Mouse (Mus musculus) thymus, adult 2 months (tissue): ENCODE data around the gene Ighmbp2. TPM values are rescaled to one million over a fixed set of nuclear protein-coding genes. Genes with fewer than 3 reads are reported as not detected.
A peak's percentile ranks its signal among the peaks of the same experiment; 100 is the strongest.

Experiments
- DNase-seq: peaks from one replicate; pipeline ENCODE4 v3.0.0; 2021
- H3K27ac ChIP-seq: fragments of 200-500 bp; 2 replicates; pipeline ENCODE4 v1.5.1; 2012; ENCODE audit warnings: low read length, control low read depth; ENCODE audit not compliant: control insufficient read depth, insufficient read depth
- H3K27me3 ChIP-seq: fragments of 200-500 bp; 2 replicates; pipeline ENCODE4 v1.6.1; 2012; ENCODE audit warnings: mild to moderate bottlenecking, low read length, moderate library complexity, mixed read lengths; ENCODE audit not compliant: control insufficient read depth, insufficient read depth
- H3K36me3 ChIP-seq: fragments of 200-500 bp; 2 replicates; pipeline ENCODE4 v1.6.1; 2012; ENCODE audit warnings: mild to moderate bottlenecking, low read length, moderate library complexity; ENCODE audit not compliant: control insufficient read depth, insufficient read depth
- H3K4me1 ChIP-seq: fragments of 200-500 bp; replicated peaks from 2 replicates; pipeline ENCODE4 v1.6.1; 2012; ENCODE audit warnings: low read length; ENCODE audit not compliant: control insufficient read depth, insufficient read depth
- H3K4me3 ChIP-seq: fragments of 200-500 bp; 2 replicates; pipeline ENCODE4 v1.5.1; 2012; ENCODE audit warnings: mild to moderate bottlenecking, low read length, control low read depth, moderate library complexity; ENCODE audit not compliant: control insufficient read depth, insufficient read depth
- CTCF ChIP-seq: fragments of 200-500 bp; IDR thresholded peaks from 2 replicates; pipeline ENCODE4 v1.5.1; 2012; ENCODE audit warnings: mild to moderate bottlenecking, control low read depth, low read length, moderate library complexity, borderline replicate concordance; ENCODE audit not compliant: control insufficient read depth, poor library complexity, insufficient read depth; ENCODE audit errors: extremely low read depth
- POLR2A ChIP-seq: fragments of 200-500 bp; IDR thresholded peaks from 2 replicates; pipeline ENCODE4 v1.6.1; 2012; ENCODE audit warnings: mild to moderate bottlenecking, low read length, control low read depth, moderate library complexity; ENCODE audit not compliant: control insufficient read depth, poor library complexity, insufficient read depth; ENCODE audit errors: extremely low read depth
- WGBS: fragments of 180-500 bp; shearing (Covaris S2); methylation state at CpG from one replicate; pipeline ENCODE4 v1.1.7; 2018; 5-methylcytosine and 5-hydroxymethylcytosine counted together
- polyA plus RNA-seq: library from polyadenylated mRNA; depleted of rRNA; stranded (reverse); fragments of >200 nt; gene quantifications from 2 replicates; pipeline ENCODE4 v1.2.3, GENCODE M21; 2012; rRNA removed

Gene Ighmbp2
- 16.9 and 17.8 TPM in 2 replicates for polyA plus RNA-seq

GRCm38 (mm10) chr19:3282572-3283467 lies at the start of gene Ighmbp2, which contains the start of gene Mrpl21:
Gene Ighmbp2, minus strand, starts transcription at chr19:3283017.
Gene Mrpl21, plus strand, starts transcription at chr19:3282901.
- Histone ChIP-seq H3K27me3 (no peaks in the 10 kb centered on the region), H3K27ac (no peak within 1 kb of the TSS), H3K4me3 (peak within 1 kb of the TSS; percentile 87), H3K36me3 (0 out of 2 replicates have a peak, but pooled peaks cover 4% of the 10 kb centered on the region), H3K4me1 (peaks cover 15% of the 10 kb centered on the region)
- peak; percentile 71 for TF ChIP-seq POLR2A
- 0 out of 2 replicates have a peak, but pooled peaks have one; percentile 7 for TF ChIP-seq CTCF
- peak; percentile 73 for DNase-seq
- under 1% methylated on average over 49 of the region's 49 CpGs for WGBS

DNA sequence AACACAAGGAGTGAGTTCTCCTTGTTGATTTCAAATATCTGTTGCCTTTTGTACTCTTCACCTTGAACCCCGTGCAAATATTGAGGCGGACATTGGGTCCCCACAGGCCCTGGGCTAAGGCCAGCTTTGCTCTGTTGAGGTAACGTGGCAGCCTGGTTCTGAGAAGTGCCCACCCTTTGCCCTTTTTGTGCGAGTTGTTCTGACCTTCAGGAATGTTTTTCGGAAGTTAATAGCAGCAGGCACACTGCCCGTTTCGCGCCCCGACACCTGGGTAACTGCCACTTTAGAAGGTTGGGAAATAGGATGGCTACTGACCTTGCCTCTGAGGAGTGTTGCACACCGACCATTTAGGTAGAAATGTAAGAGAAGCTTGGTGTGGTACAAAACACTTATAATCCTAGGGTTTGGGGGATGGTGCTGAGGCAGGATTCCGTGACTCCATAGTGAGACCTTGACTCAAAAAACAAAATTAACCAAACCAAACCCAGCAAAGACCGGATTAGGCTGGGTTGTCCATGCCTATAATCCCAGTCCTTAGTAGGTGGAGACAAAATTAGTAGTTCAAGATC lies 43.7 kb upstream of the Ighmbp2 start:
- Histone ChIP-seq H3K4me3 (no peak overlapping the region), H3K27ac (no peak overlapping the region), H3K27me3 (no peaks in the 10 kb centered on the region), H3K4me1 (peaks cover 33% of the 10 kb centered on the region), H3K36me3 (no peaks in the 10 kb centered on the region)
- no peak for TF ChIP-seq CTCF
- no peak for DNase-seq
- 91% methylated on average over 12 of the region's 12 CpGs for WGBS

DNA sequence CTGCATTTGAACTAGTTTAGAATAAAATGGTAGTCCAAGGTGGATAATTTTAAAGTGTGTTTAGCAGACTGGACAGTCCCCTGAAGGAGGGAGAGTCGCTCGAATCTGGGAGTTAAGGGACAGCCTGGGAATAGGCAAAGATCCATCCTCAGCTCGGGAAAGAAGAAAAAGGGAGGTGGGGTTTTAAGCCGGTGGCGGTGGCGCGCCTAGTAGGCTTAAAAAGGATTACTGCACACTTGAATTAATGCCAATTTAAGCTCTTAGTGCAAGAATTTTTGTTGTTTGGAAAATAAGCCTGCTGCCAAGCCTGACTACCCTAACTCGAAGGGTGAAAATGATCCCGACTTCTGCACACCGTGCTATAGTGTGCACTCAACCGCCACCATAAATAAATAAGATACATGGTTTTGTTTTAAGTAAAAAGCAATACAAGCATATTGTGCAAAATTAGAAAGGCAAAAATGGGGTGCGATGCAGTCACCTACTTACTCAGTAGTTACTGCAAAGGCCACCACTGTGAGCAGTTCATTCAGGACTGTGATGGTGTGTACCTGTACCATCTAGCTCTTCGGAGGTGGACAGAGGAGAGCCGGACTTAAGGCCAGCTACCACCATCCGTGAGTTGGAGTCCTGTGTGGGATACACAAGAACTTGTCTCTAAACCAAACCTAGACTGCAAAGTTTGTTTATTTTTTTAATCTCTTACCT lies 43.1 kb upstream of the Ighmbp2 start:
- TF ChIP-seq POLR2A (no peak), CTCF (no peak)
- no peak for DNase-seq
- peak overlapping the region; percentile 15 for H3K4me3 ChIP-seq
- WGBS = 30% methylated on average over 15 of the region's 15 CpGs
- H3K36me3 ChIP-seq = no peaks in the 10 kb centered on the region
- H3K27me3 ChIP-seq = no peaks in the 10 kb centered on the region
- H3K4me1 ChIP-seq = peaks cover 35% of the 10 kb centered on the region
- peak overlapping the region; percentile 55 for H3K27ac ChIP-seq

DNA sequence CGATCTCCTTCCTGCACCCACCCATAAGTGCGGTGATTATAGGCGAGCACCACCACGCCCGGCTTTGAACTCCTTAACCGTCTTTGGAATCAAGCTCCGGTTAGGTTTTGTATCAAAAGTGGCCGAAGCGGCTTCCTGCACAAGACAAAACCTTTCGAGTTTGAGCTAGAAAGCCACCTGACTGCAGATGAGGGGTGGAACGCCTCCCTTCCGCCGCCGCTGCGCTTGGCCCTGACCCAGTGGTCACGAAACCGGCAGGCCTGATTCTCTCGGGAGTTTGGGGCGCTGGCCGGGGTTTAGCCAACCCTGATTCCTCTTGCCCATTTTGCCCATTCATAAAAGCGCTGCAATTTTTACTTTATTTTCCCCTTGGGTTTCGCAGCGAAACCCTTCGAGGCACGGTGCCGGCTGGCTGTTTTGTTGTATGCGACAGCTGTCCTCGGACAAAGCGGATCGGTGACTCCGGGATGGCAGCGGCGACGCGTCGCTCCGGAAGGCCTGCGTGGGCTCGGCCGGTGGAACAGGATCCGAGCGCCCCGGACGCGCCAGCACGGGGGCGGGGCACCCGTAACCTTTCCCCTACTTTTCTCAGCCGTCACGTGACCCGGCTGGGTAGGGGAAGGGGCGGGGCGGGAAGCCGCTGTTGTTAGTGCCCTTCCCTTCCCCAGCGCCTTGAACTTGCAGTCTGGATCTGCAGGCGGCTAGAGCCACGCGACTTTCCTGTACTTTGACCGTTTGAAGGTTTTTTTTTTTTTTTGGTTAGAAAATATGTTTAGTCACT lies 42.3 kb upstream of the Ighmbp2 start:
- WGBS = under 1% methylated on average over 59 of the region's 59 CpGs
- Histone ChIP-seq H3K4me3 (peak overlapping the region; percentile 81), H3K4me1 (peaks cover 35% of the 10 kb centered on the region), H3K27me3 (no peaks in the 10 kb centered on the region), H3K36me3 (no peaks in the 10 kb centered on the region), H3K27ac (peak overlapping the region; percentile 71; the same call in 1 of the 2 replicates)
- TF ChIP-seq CTCF (peak; percentile 56), POLR2A (peak; percentile 46; the same call in 1 of the 2 replicates)
- peak; percentile 96 for DNase-seq

DNA sequence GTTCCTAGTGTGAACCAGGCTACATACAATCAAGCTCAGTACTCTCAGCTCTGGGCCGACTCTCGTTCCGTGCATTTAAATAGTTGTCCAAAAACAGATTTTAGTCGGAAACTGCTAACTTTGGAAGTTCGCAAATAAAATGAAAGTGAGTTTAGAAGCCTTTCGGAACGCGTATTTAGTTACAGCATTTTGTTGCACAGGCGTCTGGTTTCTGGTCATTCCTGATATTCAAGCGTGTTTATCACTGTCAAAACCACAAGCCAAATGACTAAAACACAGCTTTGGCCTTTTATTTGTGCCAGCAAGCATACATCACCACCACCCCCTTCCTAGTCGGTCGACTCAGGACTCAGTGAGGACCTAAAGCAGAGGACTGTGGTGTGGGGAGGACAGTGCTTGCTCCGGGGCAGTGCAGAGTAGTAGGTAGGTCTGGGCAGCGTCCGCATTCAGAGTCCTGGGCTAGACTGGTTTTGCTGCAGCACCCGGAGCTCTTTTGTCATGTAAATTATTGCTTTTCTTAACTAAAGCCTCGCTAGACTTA lies 41.5 kb upstream of the Ighmbp2 start:
- no peaks in the 10 kb centered on the region for H3K36me3 ChIP-seq
- peak overlapping the region; percentile 81 for H3K4me3 ChIP-seq
- peak overlapping the region; percentile 71 for H3K27ac ChIP-seq
- TF ChIP-seq POLR2A (no peak), CTCF (no peak)
- peaks cover 33% of the 10 kb centered on the region for H3K4me1 ChIP-seq
- no peaks in the 10 kb centered on the region for H3K27me3 ChIP-seq
- under 1% methylated on average over 17 of the region's 17 CpGs for WGBS
- DNase-seq = peak; percentile 23
